Mouse (Mus musculus): ENCODE results near the gene E2f6.

DNA sequence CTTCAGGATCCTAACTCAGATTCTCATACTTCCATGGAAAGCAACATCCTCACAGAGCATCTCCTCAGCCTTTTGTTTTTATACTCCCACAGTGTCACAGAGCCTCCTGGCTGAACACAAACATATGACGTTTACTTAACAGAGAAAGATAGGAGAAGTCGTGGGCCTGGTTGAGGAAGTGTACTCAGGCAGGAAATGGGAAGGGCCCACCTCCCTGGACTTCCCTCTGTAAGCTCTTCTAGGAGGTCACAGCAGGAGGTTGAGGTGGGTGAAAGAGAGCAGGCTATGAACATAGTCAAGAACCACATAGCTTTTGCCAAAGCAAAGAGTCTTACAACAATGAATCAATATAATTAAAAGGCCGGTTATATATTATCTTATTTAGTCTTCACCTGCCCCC is 55.1 kb downstream of the E2f6 start:
- no peak for TF ChIP-seq CTCF (IDR thresholded peaks at IDR 0.05; ENCODE audit: low read depth, low read length)
- TF ChIP-seq POLR2A (IDR thresholded peaks at IDR 0.05; ENCODE audit: extremely low read depth, insufficient read depth, low read length), result no peak
